Mouse (Mus musculus) layer of hippocampus, adult 11-12 months (tissue): Measurements from ENCODE around the gene Snrpc.

Experiments
- DNase-seq: peaks from one replicate; pipeline ENCODE4 v3.0.0; 2022; ENCODE audit warnings: low spot score

Snrpc gene

GRCm38 (mm10) chr17:27859131-27859530 is 21.2 kb downstream of the Snrpc start:
- no peak for DNase-seq

DNA sequence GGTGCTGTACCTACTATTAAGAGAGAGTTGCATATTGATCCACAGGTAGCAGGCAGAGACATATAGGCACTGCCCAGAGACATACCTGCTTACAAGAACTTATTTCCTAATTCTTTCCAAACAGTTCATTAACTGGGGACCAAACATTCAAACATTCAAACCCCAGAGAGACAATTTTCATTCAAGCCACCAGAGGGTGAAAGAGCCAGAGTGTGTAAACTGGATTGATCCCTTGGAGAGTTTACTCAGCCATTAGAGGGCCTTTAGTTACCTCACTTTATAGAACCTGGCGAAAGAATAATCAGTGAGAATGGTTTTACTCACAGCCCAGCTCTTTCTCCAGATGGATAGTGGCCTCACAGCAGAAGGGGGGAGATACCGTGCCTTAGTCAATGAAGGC is 27.5 kb downstream of the Snrpc start:
- no peak for DNase-seq

DNA sequence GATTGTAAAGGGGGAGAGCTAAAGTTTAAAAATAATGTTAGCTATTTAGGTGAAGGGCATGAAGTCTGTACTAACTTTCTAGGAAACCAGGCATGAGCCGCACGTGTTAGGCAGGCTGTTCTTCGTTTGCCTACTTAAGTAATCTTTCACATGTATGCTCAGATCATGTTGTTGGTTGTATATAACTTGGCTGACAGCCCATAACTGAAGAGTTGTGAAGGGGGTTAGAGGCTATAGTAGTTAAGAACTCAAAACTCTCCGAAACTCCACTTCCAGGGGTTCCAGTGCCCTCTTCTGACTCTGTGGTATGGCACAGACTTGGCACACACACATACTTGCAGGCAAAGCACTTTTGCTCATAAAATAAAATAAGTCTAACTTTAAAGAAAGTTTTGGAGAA is 28.8 kb downstream of the Snrpc start:
- DNase-seq, result no peak

DNA sequence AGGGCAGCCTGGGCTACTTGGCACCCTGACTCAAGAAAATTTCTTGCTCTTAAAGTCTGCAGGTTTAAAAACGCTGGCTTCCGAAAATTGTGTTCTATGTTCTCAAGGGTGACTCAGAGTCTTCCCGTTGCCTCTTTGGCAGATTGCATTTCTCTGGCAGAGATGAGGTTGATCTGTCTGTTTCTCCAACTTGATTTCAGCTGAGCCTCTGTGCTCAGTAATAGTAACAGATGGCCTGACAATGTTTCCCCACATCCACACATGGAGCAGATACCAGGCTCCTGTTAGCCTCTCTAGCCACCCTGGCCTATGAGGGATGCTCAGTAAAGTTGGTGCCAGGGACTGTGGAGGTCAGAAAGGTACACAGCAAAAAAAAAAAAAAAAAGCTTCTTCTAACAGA is 33.9 kb downstream of the Snrpc start:
- DNase-seq, result peak; percentile 58

- DNase-seq, result no peak
Measured at GRCm38 (mm10) chr17:27873583-27873982, 35.6 kb downstream of the Snrpc start.

GRCm38 (mm10) chr17:27874510-27874909 is 36.6 kb downstream of the Snrpc start:
- no peak for DNase-seq

GRCm38 (mm10) chr17:27881518-27881917 is 43.6 kb downstream of the Snrpc start:
- DNase-seq, result no peak

GRCm38 (mm10) chr17:27883129-27883528 is 45.2 kb downstream of the Snrpc start:
- no peak for DNase-seq

DNA sequence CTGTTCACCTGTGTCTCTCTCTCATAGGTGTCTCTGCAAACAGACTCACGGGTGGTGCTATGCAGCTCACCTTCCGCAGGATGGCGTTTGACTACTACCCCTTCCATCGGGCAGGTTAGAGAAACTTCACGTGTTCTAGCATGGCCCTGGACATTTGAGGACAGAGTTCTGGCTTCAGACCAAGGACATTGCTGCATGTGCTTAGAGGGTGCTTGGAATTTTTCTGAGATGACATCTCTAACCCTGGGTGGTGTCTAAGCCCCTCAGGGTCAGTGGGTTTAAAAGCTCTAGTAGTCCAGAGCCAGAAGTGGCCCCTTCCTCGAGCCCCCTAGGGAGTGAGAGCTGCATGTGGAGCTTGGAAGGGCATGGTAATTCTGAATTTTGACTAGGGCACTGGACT is 46.0 kb downstream of the Snrpc start:
- no peak for DNase-seq

DNA sequence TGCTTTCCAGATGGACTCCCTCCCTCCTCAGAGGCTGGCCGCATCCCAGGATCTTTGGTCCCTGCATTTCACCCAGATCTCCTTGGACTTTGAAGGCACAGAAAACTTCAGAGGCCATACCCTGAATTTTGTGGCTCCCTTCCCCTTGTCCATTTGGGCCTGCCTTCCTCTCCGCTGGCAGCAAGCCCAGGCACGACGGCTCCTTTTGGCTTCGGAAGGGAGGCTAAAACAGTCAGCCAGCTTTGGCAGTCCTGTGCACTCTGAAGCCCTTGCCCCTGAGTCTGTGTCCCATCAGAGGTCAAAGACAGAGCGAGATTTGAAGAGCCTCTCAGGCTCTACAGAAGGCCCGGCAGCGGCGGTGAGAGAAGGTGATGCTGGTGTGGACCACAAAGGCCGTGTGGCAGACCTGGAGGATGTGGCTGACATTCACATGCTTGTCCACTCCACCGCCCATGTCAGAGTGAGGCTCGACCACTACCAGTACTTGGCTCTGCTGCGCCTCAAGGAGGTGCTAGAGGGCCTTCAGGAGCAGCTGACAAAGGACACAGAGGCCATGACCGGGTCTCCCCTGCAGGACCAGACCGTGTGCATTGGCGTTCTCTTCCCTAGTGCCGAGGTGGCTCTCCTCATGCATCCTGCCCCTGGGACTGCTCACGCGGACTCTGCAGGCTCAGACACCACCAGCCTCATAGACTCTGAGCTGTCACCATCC is 48.7 kb downstream of the Snrpc start:
- no peak for DNase-seq
